Mouse (Mus musculus) cortical plate, adult 2 months (tissue): ENCODE results near the gene Olfr1410.

ENCODE experiments used
- CTCF ChIP-seq: fragments of 200-500 bp; IDR thresholded peaks from 2 replicates; pipeline ENCODE4 v1.5.1; 2011; ENCODE audit warnings: mild to moderate bottlenecking, control low read depth, low read length; ENCODE audit not compliant: insufficient read depth; ENCODE audit errors: extremely low read depth
- POLR2A ChIP-seq: fragments of 200-500 bp; IDR thresholded peaks from 2 replicates; pipeline ENCODE4 v1.6.1; 2011; ENCODE audit warnings: mild to moderate bottlenecking, low read length, control low read depth; ENCODE audit not compliant: insufficient read depth; ENCODE audit errors: extremely low read depth

- TF ChIP-seq CTCF (no peak), POLR2A (no peak)
Observed at GRCm38 (mm10) chr1:92594111-92594510, 11.5 kb upstream of the Olfr1410 start, which contains the start of gene Olfr1411.
